21 mouse cellular contexts compared by ENCODE assay signal in the genomic region with DNA sequence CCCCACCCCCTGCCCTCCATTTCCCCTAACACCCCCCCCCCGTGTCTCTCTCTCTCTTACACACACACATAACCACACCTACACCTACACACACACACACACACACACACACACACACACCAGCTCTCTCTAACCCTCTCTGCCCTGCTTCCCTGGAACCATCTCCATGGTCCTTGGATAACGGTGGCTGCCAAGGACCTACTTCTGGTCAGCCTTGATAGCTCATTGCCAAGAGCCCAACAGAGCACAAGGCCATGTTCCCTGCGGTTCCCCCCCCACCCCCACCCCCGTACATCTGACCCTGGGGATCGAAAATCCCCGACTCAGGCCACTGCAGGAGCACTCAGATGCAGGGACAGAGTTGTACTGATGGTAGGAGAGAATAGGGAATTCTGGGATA. TPM values are rescaled to one million over a fixed set of nuclear protein-coding genes. Genes with fewer than 3 reads are reported as not detected.
A peak's percentile ranks its signal among the peaks of the same experiment; 100 is the strongest.
DNase-seq lines count a peak whose midpoint lies in the region; ATAC-seq lines count a peak whose summit lies in the region.
"Had no signal": no experiment of that assay in that cellular context is flagged by ENCODE, and none has a peak within 500 bp of the region (broad histone marks: within the 10 kb centered on the region; RNA-seq: fewer than 3 reads in every experiment).

No protein-coding gene starts in this region.

- H3K27ac ChIP-seq in kidney, embryonic 15.5 days, result peak overlapping the region; percentile 34; the same call in 1 of the 2 replicates
- peak overlapping the region; percentile 71 for H3K27ac ChIP-seq in lung, embryonic 16.5 days (ENCODE audit: low read length)
- H3K27ac ChIP-seq in embryonic facial prominence, embryonic 10.5 days (replicated peaks), result peak overlapping the region; percentile 54
- H3K27ac ChIP-seq: forebrain, embryonic 13.5 days; heart, embryonic 15.5 days; hindbrain, postnatal 0 days; midbrain, embryonic 13.5 days; neural tube, embryonic 12.5 days had no signal

- no peak overlapping the region for H3K4me2 ChIP-seq in kidney, embryonic 15.5 days
- no peak overlapping the region for H3K4me2 ChIP-seq in lung, embryonic 16.5 days (ENCODE audit: low read depth, low read length)
- H3K4me2 ChIP-seq: forebrain, embryonic 13.5 days; heart, embryonic 15.5 days; midbrain, embryonic 13.5 days; neural tube, embryonic 12.5 days had no signal

- no peaks in the 10 kb centered on the region for H3K9me3 ChIP-seq in kidney, embryonic 15.5 days (replicated peaks)
- no peaks in the 10 kb centered on the region for H3K9me3 ChIP-seq in lung, embryonic 16.5 days (ENCODE audit: control insufficient read depth, low read length)
- no peaks in the 10 kb centered on the region for H3K9me3 ChIP-seq in embryonic facial prominence, embryonic 10.5 days
- H3K9me3 ChIP-seq: forebrain, embryonic 13.5 days; heart, embryonic 15.5 days; midbrain, embryonic 13.5 days; neural tube, embryonic 12.5 days had no signal

- H3K4me3 ChIP-seq in kidney, embryonic 15.5 days (replicated peaks), result no peak overlapping the region
- H3K4me3 ChIP-seq in lung, embryonic 16.5 days (ENCODE audit: low read length), result no peak overlapping the region
- no peak overlapping the region for H3K4me3 ChIP-seq in embryonic facial prominence, embryonic 10.5 days
- H3K4me3 ChIP-seq: erythroblast, embryonic 14.5 days; forebrain, embryonic 13.5 days; heart, embryonic 15.5 days; midbrain, embryonic 13.5 days; neural tube, embryonic 12.5 days had no signal

- no peaks in the 10 kb centered on the region for H3K36me3 ChIP-seq in kidney, embryonic 15.5 days
- H3K36me3 ChIP-seq in lung, embryonic 16.5 days (ENCODE audit: control insufficient read depth, insufficient read depth, low read length), result peaks cover 2% of the 10 kb centered on the region; the same call in 1 of the 2 replicates
- no peaks in the 10 kb centered on the region for H3K36me3 ChIP-seq in embryonic facial prominence, embryonic 10.5 days (replicated peaks)
- H3K36me3 ChIP-seq: heart, embryonic 15.5 days; midbrain, embryonic 13.5 days; neural tube, embryonic 12.5 days had no signal

- no peaks in the 10 kb centered on the region for H3K27me3 ChIP-seq in kidney, embryonic 15.5 days
- H3K27me3 ChIP-seq in lung, embryonic 16.5 days (ENCODE audit: control insufficient read depth, insufficient read depth, low read depth, low read length), result no peaks in the 10 kb centered on the region
- H3K27me3 ChIP-seq in embryonic facial prominence, embryonic 10.5 days (replicated peaks; ENCODE audit: low read depth, poor library complexity, severe bottlenecking), result 0 out of 2 replicates have a peak, but pooled peaks cover 3% of the 10 kb centered on the region
- H3K27me3 ChIP-seq: forebrain, embryonic 13.5 days; heart, embryonic 15.5 days; midbrain, embryonic 13.5 days; neural tube, embryonic 12.5 days had no signal

- H3K4me1 ChIP-seq in kidney, embryonic 15.5 days, result peaks cover 56% of the 10 kb centered on the region
- peaks cover 17% of the 10 kb centered on the region for H3K4me1 ChIP-seq in lung, embryonic 16.5 days (replicated peaks; ENCODE audit: control insufficient read depth, insufficient read depth, low read length)
- peaks cover 38% of the 10 kb centered on the region for H3K4me1 ChIP-seq in embryonic facial prominence, embryonic 10.5 days
- H3K4me1 ChIP-seq: forebrain, embryonic 13.5 days had no signal

- no peak for DNase-seq in kidney, adult 8-10 months
- DNase-seq in lung, postnatal 14 days, result no peak
- no peak for DNase-seq in embryonic facial prominence, embryonic 10.5 days (ENCODE audit: low spot score)
- DNase-seq in thymus, adult 18-20 months, result no peak
- no peak for DNase-seq in layer of hippocampus, adult 11-12 months (ENCODE audit: low spot score)
- DNase-seq: cerebellum, adult 9-10 months; gastrocnemius, postnatal 36 days; heart, postnatal 4 days; kidney, adult 18-20 months; liver; lung, adult 2 months; spleen, adult 18-20 months had no signal

- WGBS in kidney, embryonic 15.5 days, result 66% methylated on average over 6 of the region's 6 CpGs
- WGBS in lung, embryonic 16.5 days, result 56% methylated on average over 5 of the region's 6 CpGs
- 68% methylated on average over 6 of the region's 6 CpGs for WGBS in embryonic facial prominence, embryonic 10.5 days

- ATAC-seq in kidney, embryonic 15.5 days (replicated peaks; ENCODE audit: low FRiP score), result 0 out of 2 replicates have a peak, but pooled peaks have one; percentile 16
- no peak for ATAC-seq in lung, embryonic 16.5 days (ENCODE audit: low read depth)
- ATAC-seq: forebrain, embryonic 13.5 days; hindbrain, postnatal 0 days; midbrain, embryonic 13.5 days had no signal

- no peak overlapping the region for H3K9ac ChIP-seq in kidney, embryonic 15.5 days
- H3K9ac ChIP-seq in lung, embryonic 16.5 days (ENCODE audit: low read length), result no peak overlapping the region
- H3K9ac ChIP-seq: forebrain, embryonic 13.5 days; heart, embryonic 15.5 days; midbrain, embryonic 13.5 days; neural tube, embryonic 12.5 days had no signal

RNA-seq across cellular contexts. Expression of a gene that starts 19.7 kb away (rescaled TPM):
- 52.5 and 53.5 TPM in 2 replicates for polyA plus RNA-seq in kidney, embryonic 15.5 days (2015; fragmentation: Nextera tagmentation; extraction: Ambion mirVana)
- 96.1 and 116 TPM in 2 replicates for polyA plus RNA-seq in lung, embryonic 16.5 days (2015; fragmentation: Nextera tagmentation; extraction: Ambion mirVana)
- 21.8 and 22.3 TPM in 2 replicates for polyA plus RNA-seq in embryonic facial prominence, embryonic 10.5 days (2016; fragmentation: Nextera tagmentation; extraction: Ambion mirVana)

RNA-seq across cellular contexts. Expression of a gene that starts 40.9 kb away (rescaled TPM):
- polyA plus RNA-seq in kidney, embryonic 15.5 days (2015; fragmentation: Nextera tagmentation; extraction: Ambion mirVana), result 0.06 TPM in 1 of 2 replicates, not detected in the other
- 0.72 and 0.87 TPM in 2 replicates for polyA plus RNA-seq in lung, embryonic 16.5 days (2015; fragmentation: Nextera tagmentation; extraction: Ambion mirVana)
- not detected in 2 replicates for polyA plus RNA-seq in embryonic facial prominence, embryonic 10.5 days (2016; fragmentation: Nextera tagmentation; extraction: Ambion mirVana)
- polyA plus RNA-seq: embryonic facial prominence, embryonic 11.5 days; erythroblast, embryonic 14.5 days; forebrain, embryonic 13.5 days; heart, embryonic 15.5 days; midbrain, embryonic 13.5 days; neural tube, embryonic 12.5 days had no signal
